Mouse (Mus musculus) adrenal gland, adult 2 months (tissue): ENCODE results near the gene Tfeb. TPM values are rescaled to one million over a fixed set of nuclear protein-coding genes. Genes with fewer than 3 reads are reported as not detected.

ENCODE experiments used
- DNase-seq: peaks from one replicate; pipeline ENCODE4 v3.0.0; 2021
- polyA plus RNA-seq: library from polyadenylated mRNA; depleted of rRNA; stranded (reverse); fragments of >200 nt; gene quantifications from 2 replicates; pipeline ENCODE4 v1.2.3, GENCODE M21; 2012; rRNA removed
- total RNA-seq, 2 experiments: library from RNA; stranded (reverse); gene quantifications; 2 replicates each; pipeline ENCODE4 v1.2.3; 2021

Tfeb gene
- total and polyA plus RNA-seq, 3 experiments: 14.7 to 100.0 (median 24.5) TPM

DNA sequence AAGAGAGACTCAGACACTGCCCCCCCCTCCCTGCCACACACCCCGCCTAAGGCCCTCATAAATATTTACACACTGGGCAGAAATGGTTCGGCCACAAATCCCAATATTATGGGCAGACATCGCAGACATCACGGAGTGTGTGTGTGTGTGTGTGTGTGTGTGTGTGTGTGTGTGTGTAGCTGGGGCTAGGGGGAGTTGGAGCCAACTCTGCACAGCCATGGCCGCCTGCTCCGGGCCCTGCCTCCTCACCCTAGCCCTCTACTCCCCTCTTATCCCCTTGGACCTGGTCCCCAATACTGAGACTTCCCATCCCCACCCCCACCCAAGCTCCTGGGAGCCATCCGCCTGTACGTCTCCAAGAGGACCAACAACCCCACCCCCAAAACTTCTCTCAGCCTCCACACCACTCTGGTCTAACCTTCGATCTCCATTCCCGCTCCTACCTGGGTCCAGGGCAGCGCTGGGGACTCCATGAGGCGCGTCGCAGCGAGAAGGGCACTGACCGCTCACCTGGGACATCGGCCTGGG lies 95.7 kb downstream of the Tfeb start:
- DNase-seq: no peak

DNA sequence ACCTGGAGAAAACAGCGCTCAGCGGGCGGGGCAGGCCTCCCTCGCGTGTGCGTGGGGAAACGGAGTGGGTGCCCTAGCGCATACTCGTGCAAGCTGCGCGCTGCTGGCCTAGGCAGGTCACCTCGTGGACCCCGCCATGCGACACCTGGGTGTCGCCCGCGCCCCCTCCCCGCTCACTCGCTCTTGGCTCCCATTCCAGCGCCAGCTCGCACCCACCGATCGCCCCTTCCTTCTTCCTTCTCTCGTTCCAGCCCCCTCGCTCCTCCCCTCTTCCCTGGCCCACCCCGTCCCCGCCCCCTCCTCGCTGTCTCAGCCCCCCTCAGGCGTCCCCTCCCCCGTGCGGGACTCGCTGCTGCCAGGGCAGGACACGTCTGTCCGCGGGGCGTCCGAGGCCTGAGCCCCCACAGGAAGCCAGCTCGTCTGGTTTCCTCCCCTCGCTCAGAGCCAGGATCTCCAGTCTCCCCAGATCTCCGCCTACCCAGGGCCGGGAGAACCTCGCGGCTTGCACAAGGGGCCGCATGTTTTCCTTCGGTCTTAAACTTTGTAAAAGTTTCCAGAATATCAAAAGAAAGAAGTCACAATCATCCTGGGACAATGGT lies 96.3 kb downstream of the Tfeb start:
- peak; percentile 38 for DNase-seq

DNA sequence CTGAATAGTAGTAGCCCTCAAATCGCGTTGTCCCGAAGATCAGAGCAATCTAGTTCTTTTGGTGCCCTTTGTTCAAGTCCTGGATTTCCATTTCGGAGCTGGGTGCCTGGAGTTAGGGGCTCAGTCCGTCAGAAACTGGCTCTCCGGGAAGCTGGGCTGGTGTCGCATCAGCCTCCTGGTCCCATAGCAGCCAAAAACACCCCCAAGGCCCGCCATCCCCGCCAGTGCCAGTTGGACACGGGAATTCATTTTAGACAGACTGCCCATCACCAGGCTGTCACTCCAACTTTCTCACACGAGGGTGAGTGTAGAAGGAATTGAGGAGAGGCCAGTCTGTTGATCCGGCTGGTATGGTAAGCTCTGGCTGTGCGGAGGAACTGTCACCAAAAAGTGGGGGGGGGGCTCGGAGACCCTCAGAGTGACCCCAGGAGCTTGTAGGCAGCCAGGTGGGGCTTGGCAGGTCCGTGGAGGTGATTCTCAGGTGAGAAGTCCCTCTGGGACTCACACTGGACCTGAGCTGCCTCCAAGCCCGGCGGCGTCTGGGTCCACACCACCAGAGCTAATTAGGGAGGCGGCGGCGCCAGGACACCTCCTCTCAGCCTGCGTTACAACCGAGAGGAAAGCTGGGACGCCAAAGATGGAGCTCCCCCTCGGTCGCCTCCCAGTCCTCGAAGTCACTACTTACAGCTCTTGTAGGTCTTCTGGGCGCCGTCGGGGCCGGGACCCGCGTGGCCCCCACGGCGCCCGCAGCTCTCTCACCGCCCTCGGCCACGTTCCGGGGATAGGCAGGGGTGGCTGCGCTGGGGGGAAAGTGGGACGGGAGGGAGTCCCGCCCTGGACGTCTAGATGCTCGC lies 97.0 kb downstream of the Tfeb start:
- peak; percentile 9 for DNase-seq

DNA sequence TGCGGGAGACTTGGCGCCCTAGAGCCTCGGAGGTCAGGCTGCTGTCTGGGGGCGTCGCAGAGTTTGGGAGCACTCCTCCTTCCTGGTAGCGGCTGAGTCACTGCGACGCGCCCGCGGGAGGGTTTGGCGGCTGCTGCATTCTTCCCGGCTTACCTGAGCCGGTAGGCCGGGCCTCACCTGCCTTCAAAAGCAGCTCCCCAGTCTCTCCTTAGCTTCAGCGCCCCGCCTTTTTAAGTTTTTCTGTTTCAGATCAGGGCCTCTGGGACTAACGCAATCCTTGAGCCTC lies 97.6 kb downstream of the Tfeb start, which contains the start of gene Mdfi:
Gene Mdfi (minus strand): TSS at position 210 of the 286 bp plus-strand sequence.
- DNase-seq: peak; percentile 27

DNA sequence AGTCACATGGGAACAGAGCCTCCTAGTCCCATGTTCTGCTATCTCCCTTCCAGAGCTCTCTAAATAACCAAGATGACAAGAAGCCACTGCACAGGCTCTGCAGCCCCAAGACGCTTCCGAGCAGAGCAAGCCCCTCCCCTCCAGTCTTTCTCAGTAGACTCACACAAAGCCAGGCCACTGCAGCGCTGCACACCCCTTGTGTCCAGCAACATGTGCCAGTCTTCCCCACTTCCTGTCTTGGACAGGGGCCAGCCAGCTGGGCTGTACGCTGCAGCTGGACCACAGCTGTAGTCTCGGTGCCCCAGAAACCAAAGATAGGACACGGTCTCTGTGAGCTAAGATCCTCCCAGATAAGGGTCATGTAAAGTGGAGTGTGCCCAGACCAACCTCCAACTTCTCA lies 101.0 kb downstream of the Tfeb start:
- DNase-seq: no peak

DNA sequence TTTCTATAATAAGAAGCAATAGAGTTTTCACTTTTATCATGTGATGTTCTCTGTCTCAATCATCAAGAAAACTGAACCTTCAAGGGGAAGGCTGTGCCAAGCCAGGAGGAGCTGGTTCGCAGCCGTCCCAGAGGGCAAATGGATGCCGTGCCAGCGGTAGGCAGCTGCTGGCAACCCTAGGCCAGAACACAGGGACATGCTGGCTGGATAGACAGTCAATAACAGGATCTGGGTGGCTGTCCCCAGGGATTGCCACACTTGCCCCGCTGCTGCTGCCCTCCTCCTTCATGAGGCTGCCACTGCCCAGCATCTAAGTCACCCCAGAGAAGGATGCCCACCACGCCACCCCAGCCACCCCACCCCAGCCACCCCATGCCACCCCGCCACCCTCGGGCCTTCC lies 104.7 kb downstream of the Tfeb start:
- peak; percentile 29 for DNase-seq

Other genes with a start within 250 kb of the Tfeb start
- gene Taf8, start 234.7 kb upstream of the Tfeb start, total RNA-seq: 10 to 100 TPM; 19.5 to 19.8 TPM
- gene Taf8, start 234.7 kb upstream of the Tfeb start, polyA plus RNA-seq: 12.5 and 15.6 TPM in 2 replicates
- 100 to 1,000 TPM; 326 to 471 TPM for gene Ccnd3, start 232.0 kb upstream of the Tfeb start, total RNA-seq
- gene Ccnd3, start 232.0 kb upstream of the Tfeb start, polyA plus RNA-seq: 1,307 and 1,375 TPM in 2 replicates
- 10 to 100 TPM; 17.6 to 22.5 TPM for gene Bysl, start 125.5 kb upstream of the Tfeb start, total RNA-seq
- 9.4 and 11.7 TPM in 2 replicates for gene Bysl, start 125.5 kb upstream of the Tfeb start, polyA plus RNA-seq
- gene Med20, start 125.4 kb upstream of the Tfeb start, total RNA-seq: 10 to 100 TPM; 32.9 to 40.6 TPM
- gene Med20, start 125.4 kb upstream of the Tfeb start, polyA plus RNA-seq: 15.2 and 17.4 TPM in 2 replicates
- gene Gm20517, start 125.4 kb upstream of the Tfeb start, total RNA-seq: 1 to 10 TPM; 2.1 to 2.8 TPM
- 1.8 and 3.1 TPM in 2 replicates for gene Gm20517, start 125.4 kb upstream of the Tfeb start, polyA plus RNA-seq
- gene Usp49, start 106.3 kb upstream of the Tfeb start, total RNA-seq: 1 to 10 TPM; 4.6 to 4.8 TPM
- 5.4 and 6.6 TPM in 2 replicates for gene Usp49, start 106.3 kb upstream of the Tfeb start, polyA plus RNA-seq
- 100 to 1,000 TPM; 223 to 242 TPM for gene Tomm6, start 48.6 kb upstream of the Tfeb start, total RNA-seq
- 81.0 and 81.3 TPM in 2 replicates for gene Tomm6, start 48.6 kb upstream of the Tfeb start, polyA plus RNA-seq
- 1 to 10 TPM; 2.6 to 6.9 TPM for gene Frs3, start 48.0 kb upstream of the Tfeb start, total RNA-seq
- gene Frs3, start 48.0 kb upstream of the Tfeb start, polyA plus RNA-seq: 18.6 and 21.6 TPM in 2 replicates
- gene Gm21981, start 42.6 kb upstream of the Tfeb start, total RNA-seq: under 1 TPM; 0.43 to 0.86 TPM
- gene Gm21981, start 42.6 kb upstream of the Tfeb start, polyA plus RNA-seq: 0.44 and 1.1 TPM in 2 replicates
- 1 to 10 TPM; 3.5 to 3.7 TPM for gene Prickle4, start 42.3 kb upstream of the Tfeb start, total RNA-seq
- 10.6 and 13.7 TPM in 2 replicates for gene Prickle4, start 42.3 kb upstream of the Tfeb start, polyA plus RNA-seq
- gene Pgc, start 10.2 kb upstream of the Tfeb start, total RNA-seq: not detected
- gene Pgc, start 10.2 kb upstream of the Tfeb start, polyA plus RNA-seq: 1.6 and 27.4 TPM in 2 replicates
- 1 to 10 TPM; 1.2 to 2.1 TPM for gene Mdfi, start 97.7 kb downstream of the Tfeb start, total RNA-seq
- 15.8 and 24.2 TPM in 2 replicates for gene Mdfi, start 97.7 kb downstream of the Tfeb start, polyA plus RNA-seq
- 10 to 100 TPM; 21.8 to 25.3 TPM for gene Foxp4, start 187.6 kb downstream of the Tfeb start, total RNA-seq
- gene Foxp4, start 187.6 kb downstream of the Tfeb start, polyA plus RNA-seq: 61.2 and 76.5 TPM in 2 replicates